Mouse (Mus musculus) lung, adult 2 months (tissue): ENCODE results near the gene Cnga3.

Experiments used
- CTCF ChIP-seq: fragments of 200-500 bp; IDR thresholded peaks from 2 replicates; pipeline ENCODE4 v1.5.1; 2011; ENCODE audit warnings: mild to moderate bottlenecking, low read length, control low read depth; ENCODE audit not compliant: insufficient read depth
- POLR2A ChIP-seq: fragments of 200-500 bp; IDR thresholded peaks from 2 replicates; pipeline ENCODE4 v1.6.1; 2011; ENCODE audit warnings: low read depth, mild to moderate bottlenecking, control low read depth, low read length, borderline replicate concordance; ENCODE audit errors: extremely low read depth

GRCm38 (mm10) chr1:37288941-37289340 is 74.7 kb downstream of the Cnga3 start:
- TF ChIP-seq POLR2A: no peak
- no peak for TF ChIP-seq CTCF
